Mouse (Mus musculus): ENCODE data around the gene Ropn1. TPM values are rescaled to one million over a fixed set of nuclear protein-coding genes. Genes with fewer than 3 reads are reported as not detected.
A peak's percentile ranks its signal among the peaks of the same experiment; 100 is the strongest.

Ropn1 gene
- total RNA-seq (2021) (not detected), polyA plus RNA-seq (2012; rRNA removed) (0.47 and 0.62 TPM in 2 replicates)
- long read RNA-seq = 0 reads

DNA sequence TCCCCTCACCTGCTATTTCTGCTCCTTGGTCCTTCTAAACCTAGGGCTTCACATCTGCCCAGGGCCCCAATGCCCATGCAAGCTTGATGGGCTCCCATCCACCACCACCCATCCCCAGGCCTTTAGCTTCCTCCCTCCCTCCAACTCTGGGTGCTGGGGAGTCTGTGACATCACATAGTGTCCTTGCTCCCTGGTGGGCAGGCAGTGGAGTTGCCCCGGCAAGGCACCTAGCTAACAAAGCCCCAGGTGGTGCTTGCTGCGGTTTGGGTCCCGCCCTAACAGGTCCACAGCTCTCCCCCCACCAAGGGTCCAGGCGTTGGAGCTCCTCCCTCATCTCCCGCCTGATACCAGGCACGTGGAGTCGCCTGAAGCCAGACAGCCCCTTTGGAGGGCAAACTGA lies at the start of gene Ropn1:
Gene Ropn1 (plus strand): TSS at position 301 of the 400 bp plus-strand sequence.
- no peak for DNase-seq
- TF ChIP-seq CTCF (IDR thresholded peaks at IDR 0.05) (no peak), POLR2A (IDR thresholded peaks at IDR 0.05; ENCODE audit: insufficient read depth, low read depth, low read length) (no peak), EP300 (IDR thresholded peaks at IDR 0.05; ENCODE audit: insufficient read depth, low read depth, low read length) (no peak)
- H3K36me3 ChIP-seq (ENCODE audit: control insufficient read depth, insufficient read depth, low read length) = no peaks in the 10 kb centered on the region
- H3K4me1 ChIP-seq (ENCODE audit: control insufficient read depth, insufficient read depth, low read length) = no peaks in the 10 kb centered on the region
- WGBS = 53% methylated on average over 7 of the region's 7 CpGs
- no peak within 1 kb of the TSS for H3K27ac ChIP-seq
- H3K4me3 ChIP-seq = no peak within 1 kb of the TSS
- no peaks in the 10 kb centered on the region for H3K79me2 ChIP-seq (replicated peaks; ENCODE audit: control insufficient read depth, insufficient read depth, low read length)
- H3K27me3 ChIP-seq (ENCODE audit: control insufficient read depth, insufficient read depth, low read length) = no peaks in the 10 kb centered on the region
- intact Hi-C loops (cut with DNase I) = no loop called here
- no peak within 1 kb of the TSS for H3K9ac ChIP-seq (ENCODE audit: low read depth, low read length)

DNA sequence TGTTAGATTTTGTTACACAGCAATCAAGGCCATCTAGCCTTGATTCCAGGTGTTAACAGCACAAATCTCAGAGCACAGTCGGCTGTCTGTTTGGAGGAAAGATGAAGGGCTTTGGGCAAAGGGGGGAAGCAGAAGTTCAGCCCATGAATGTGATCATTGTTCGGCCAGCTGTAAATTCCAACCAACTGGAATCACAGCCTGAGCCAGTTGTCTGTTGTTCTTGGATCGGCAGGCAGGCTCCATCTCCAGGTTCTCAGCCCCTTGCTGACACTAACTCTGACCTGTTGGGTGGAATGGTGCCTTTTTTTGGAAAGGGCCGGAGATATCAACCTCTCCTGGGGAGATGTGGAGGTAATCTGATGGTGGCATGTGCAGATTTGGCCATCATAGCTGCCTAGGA lies 47.8 kb upstream of the Ropn1 start:
- DNase-seq = no peak
- Histone ChIP-seq H3K27me3 (ENCODE audit: control insufficient read depth, insufficient read depth, low read length) (no peaks in the 10 kb centered on the region), H3K4me1 (ENCODE audit: control insufficient read depth, insufficient read depth, low read length) (no peaks in the 10 kb centered on the region), H3K79me2 (replicated peaks; ENCODE audit: control insufficient read depth, insufficient read depth, low read length) (no peaks in the 10 kb centered on the region), H3K4me3 (no peak overlapping the region), H3K9ac (ENCODE audit: low read depth, low read length) (no peak overlapping the region), H3K36me3 (ENCODE audit: control insufficient read depth, insufficient read depth, low read length) (no peaks in the 10 kb centered on the region), H3K27ac (no peak overlapping the region)
- intact Hi-C loops (cut with DNase I) = loop anchor here (10.0 kb wide), 1 partner anchor 407 kb away; no protein-coding TSS in a partner anchor
- TF ChIP-seq POLR2A (IDR thresholded peaks at IDR 0.05; ENCODE audit: insufficient read depth, low read depth, low read length) (no peak), EP300 (IDR thresholded peaks at IDR 0.05; ENCODE audit: insufficient read depth, low read depth, low read length) (no peak), CTCF (IDR thresholded peaks at IDR 0.05) (no peak)
- WGBS = 65% methylated on average over 4 of the region's 4 CpGs

DNA sequence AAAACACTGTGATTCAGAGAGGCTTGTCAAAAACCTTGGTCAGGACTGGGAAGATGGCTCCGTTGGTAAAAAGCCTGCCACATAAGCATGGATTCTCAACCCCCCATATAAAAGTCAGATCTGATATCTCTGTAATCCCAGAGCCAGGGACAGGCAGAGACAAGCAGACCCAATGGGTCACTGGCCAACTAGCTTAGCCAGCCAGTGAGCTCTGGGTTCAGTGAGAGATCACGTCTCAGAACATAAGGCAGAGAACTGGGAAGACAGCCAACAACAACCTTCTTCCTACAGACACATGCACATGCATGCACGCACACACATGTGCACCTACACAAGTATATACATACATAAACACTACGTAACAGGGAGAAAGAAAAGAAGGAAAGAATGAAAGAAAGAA lies 46.6 kb upstream of the Ropn1 start:
- Histone ChIP-seq H3K27ac (no peak overlapping the region), H3K4me1 (ENCODE audit: control insufficient read depth, insufficient read depth, low read length) (no peaks in the 10 kb centered on the region), H3K9ac (ENCODE audit: low read depth, low read length) (no peak overlapping the region), H3K4me3 (no peak overlapping the region), H3K27me3 (ENCODE audit: control insufficient read depth, insufficient read depth, low read length) (no peaks in the 10 kb centered on the region), H3K79me2 (replicated peaks; ENCODE audit: control insufficient read depth, insufficient read depth, low read length) (no peaks in the 10 kb centered on the region), H3K36me3 (ENCODE audit: control insufficient read depth, insufficient read depth, low read length) (no peaks in the 10 kb centered on the region)
- 56% methylated on average over 4 of the region's 4 CpGs for WGBS
- DNase-seq = no peak
- intact Hi-C loops (cut with DNase I) = loop anchor here (10.0 kb wide), 1 partner anchor 408 kb away; no protein-coding TSS in a partner anchor
- no peak for TF ChIP-seq CTCF (IDR thresholded peaks at IDR 0.05)
- no peak for TF ChIP-seq POLR2A (IDR thresholded peaks at IDR 0.05; ENCODE audit: insufficient read depth, low read depth, low read length)
- TF ChIP-seq EP300 (IDR thresholded peaks at IDR 0.05; ENCODE audit: insufficient read depth, low read depth, low read length) = no peak

DNA sequence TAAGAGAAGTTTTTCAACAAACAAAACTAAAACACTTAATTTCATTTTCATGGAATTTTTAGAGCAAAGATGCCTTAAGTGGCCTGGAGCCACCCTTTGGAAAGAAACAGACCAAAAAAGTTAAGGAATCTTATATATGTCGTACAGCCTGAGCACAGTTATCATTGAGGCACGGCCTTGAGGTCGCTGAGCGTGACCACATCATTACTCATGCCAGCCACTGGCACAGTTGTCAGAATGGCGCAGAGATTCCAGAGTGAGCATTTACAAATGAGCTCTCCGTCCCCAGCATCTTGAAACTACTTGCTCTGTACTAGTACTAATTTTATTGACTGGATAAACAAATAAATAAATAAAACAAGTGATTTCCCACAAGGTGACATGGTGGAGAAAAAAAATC lies 45.9 kb upstream of the Ropn1 start:
- Histone ChIP-seq H3K9ac (ENCODE audit: low read depth, low read length) (no peak overlapping the region), H3K27me3 (ENCODE audit: control insufficient read depth, insufficient read depth, low read length) (no peaks in the 10 kb centered on the region), H3K4me1 (ENCODE audit: control insufficient read depth, insufficient read depth, low read length) (no peaks in the 10 kb centered on the region), H3K27ac (no peak overlapping the region), H3K79me2 (replicated peaks; ENCODE audit: control insufficient read depth, insufficient read depth, low read length) (no peaks in the 10 kb centered on the region), H3K36me3 (ENCODE audit: control insufficient read depth, insufficient read depth, low read length) (no peaks in the 10 kb centered on the region), H3K4me3 (no peak overlapping the region)
- 75% methylated on average over 6 of the region's 6 CpGs for WGBS
- DNase-seq = no peak
- intact Hi-C loops (cut with DNase I) = loop anchor here (2.0 to 10.0 kb wide), 2 partner anchors 299 to 409 kb away; no protein-coding TSS in a partner anchor
- no peak for TF ChIP-seq POLR2A (IDR thresholded peaks at IDR 0.05; ENCODE audit: insufficient read depth, low read depth, low read length)
- no peak for TF ChIP-seq EP300 (IDR thresholded peaks at IDR 0.05; ENCODE audit: insufficient read depth, low read depth, low read length)
- TF ChIP-seq CTCF (IDR thresholded peaks at IDR 0.05) = no peak

DNA sequence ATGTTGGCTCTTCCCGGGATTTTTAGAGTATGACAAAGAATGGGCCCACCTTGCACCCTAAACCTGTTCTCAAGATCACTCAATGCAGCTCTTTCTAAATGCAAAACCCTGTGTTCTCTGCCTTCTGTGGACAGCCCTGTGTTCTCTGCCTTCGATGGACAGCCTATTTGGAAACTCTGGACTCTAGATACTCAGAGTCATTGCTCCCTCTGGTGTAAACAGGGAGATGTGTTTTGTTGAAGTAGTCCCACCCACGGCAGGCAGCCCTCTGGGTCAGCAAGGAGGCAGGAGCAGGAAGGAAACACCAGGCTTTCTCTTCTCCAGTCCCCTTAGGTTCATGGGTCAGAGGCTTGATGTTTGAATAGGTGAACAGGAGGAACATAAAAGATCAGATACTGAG lies 44.0 kb upstream of the Ropn1 start:
- TF ChIP-seq EP300 (IDR thresholded peaks at IDR 0.05; ENCODE audit: insufficient read depth, low read depth, low read length) = peak; percentile 53; the same call in 1 of the 2 replicates
- TF ChIP-seq CTCF (IDR thresholded peaks at IDR 0.05) = peak; percentile 77
- no peak for TF ChIP-seq POLR2A (IDR thresholded peaks at IDR 0.05; ENCODE audit: insufficient read depth, low read depth, low read length)
- peak; percentile 26 to 29 for DNase-seq
- Histone ChIP-seq H3K79me2 (replicated peaks; ENCODE audit: control insufficient read depth, insufficient read depth, low read length) (no peaks in the 10 kb centered on the region), H3K27ac (no peak overlapping the region), H3K4me3 (no peak overlapping the region), H3K4me1 (ENCODE audit: control insufficient read depth, insufficient read depth, low read length) (no peaks in the 10 kb centered on the region), H3K36me3 (ENCODE audit: control insufficient read depth, insufficient read depth, low read length) (no peaks in the 10 kb centered on the region), H3K9ac (ENCODE audit: low read depth, low read length) (no peak overlapping the region), H3K27me3 (ENCODE audit: control insufficient read depth, insufficient read depth, low read length) (no peaks in the 10 kb centered on the region)
- intact Hi-C loops (cut with DNase I) = loop anchor here (1.0 to 10.0 kb wide), 4 partner anchors 74 to 411 kb away; no protein-coding TSS in a partner anchor
- WGBS = 21% methylated on average over 3 of the region's 3 CpGs

DNA sequence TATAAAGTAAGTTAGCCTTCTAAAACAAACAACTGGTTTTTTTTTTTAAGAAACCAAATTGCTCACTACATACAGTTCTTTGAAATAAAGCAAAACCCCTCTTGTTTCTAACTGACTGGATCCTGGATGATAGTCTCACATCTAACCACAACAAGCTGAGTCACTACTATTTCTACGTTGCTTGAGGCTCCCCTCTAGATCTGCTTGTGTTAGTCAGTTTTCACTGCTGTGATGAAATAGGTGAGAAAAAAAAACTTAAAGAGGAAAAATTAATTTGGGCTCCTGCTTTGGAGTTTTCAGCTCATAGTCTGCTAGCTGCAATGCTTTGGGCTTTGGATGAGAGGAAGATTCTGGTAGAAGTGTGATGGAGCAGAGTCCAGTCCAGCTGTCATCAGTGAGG lies 39.6 kb upstream of the Ropn1 start:
- H3K27me3 ChIP-seq (ENCODE audit: control insufficient read depth, insufficient read depth, low read length) = no peaks in the 10 kb centered on the region
- H3K4me3 ChIP-seq = no peak overlapping the region
- 88% methylated on average over 1 of the region's 1 CpGs for WGBS
- DNase-seq = no peak
- TF ChIP-seq EP300 (IDR thresholded peaks at IDR 0.05; ENCODE audit: insufficient read depth, low read depth, low read length) = no peak
- no peak for TF ChIP-seq CTCF (IDR thresholded peaks at IDR 0.05)
- no peak for TF ChIP-seq POLR2A (IDR thresholded peaks at IDR 0.05; ENCODE audit: insufficient read depth, low read depth, low read length)
- intact Hi-C loops (cut with DNase I) = no loop called here
- H3K4me1 ChIP-seq (ENCODE audit: control insufficient read depth, insufficient read depth, low read length) = no peaks in the 10 kb centered on the region
- no peak overlapping the region for H3K27ac ChIP-seq
- no peaks in the 10 kb centered on the region for H3K79me2 ChIP-seq (replicated peaks; ENCODE audit: control insufficient read depth, insufficient read depth, low read length)
- H3K36me3 ChIP-seq (ENCODE audit: control insufficient read depth, insufficient read depth, low read length) = no peaks in the 10 kb centered on the region
- no peak overlapping the region for H3K9ac ChIP-seq (ENCODE audit: low read depth, low read length)

Data from heart, adult 2 months (tissue).